Mouse (Mus musculus): Measurements from ENCODE around the gene Dera.

DNA sequence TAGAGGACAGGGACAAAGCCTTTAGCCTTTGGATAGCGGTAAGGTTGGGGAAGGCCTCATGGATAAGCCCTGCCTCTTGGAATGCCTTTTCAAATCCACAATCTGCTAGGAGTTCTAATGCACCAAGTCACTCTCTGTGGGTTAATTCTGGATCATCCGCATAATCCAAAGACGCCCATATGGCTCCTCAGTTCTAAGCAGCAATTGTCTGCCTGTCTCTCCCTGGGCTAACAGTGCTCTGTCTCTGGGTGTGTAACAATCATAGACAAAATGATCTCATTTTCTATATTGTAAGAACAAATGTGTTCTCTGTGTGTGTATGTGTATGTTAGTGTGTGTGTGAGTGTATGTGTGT, 41.1 kb upstream of the Dera start:
- no peak for TF ChIP-seq CTCF (IDR thresholded peaks at IDR 0.05; ENCODE audit: low read depth)
- TF ChIP-seq EP300 (IDR thresholded peaks at IDR 0.05; ENCODE audit: low read depth) = no peak
